Mouse (Mus musculus) midbrain, embryonic 15.5 days (tissue): Measurements from ENCODE around the gene Parp1. TPM values are rescaled to one million over a fixed set of nuclear protein-coding genes. Genes with fewer than 3 reads are reported as not detected.
"Not testable (repeated sequence)": the region's sequence is repeated elsewhere in the genome, so short reads cannot be mapped to it uniquely, and the experiment has no call there.

Source experiments
- ATAC-seq: fragments of 200-750 bp; cut with Nextera tagmentation; replicated peaks from 2 replicates; pipeline ENCODE4 v1.8.0; 2017; ENCODE audit warnings: moderate TSS enrichment
- H3K27ac ChIP-seq: fragments of 300-500 bp; sonication (generic); 2 replicates; pipeline ENCODE4 v1.5.1; 2015; ENCODE audit warnings: mild to moderate bottlenecking, inconsistent platforms
- H3K27me3 ChIP-seq: fragments of 300-500 bp; sonication (generic); replicated peaks from 2 replicates; pipeline ENCODE4 v1.6.1; 2015; ENCODE audit warnings: inconsistent platforms
- H3K36me3 ChIP-seq: fragments of 300-500 bp; sonication (generic); replicated peaks from 2 replicates; pipeline ENCODE4 v1.6.1; 2015; ENCODE audit warnings: inconsistent platforms
- H3K4me1 ChIP-seq: fragments of 300-500 bp; sonication (generic); 2 replicates; pipeline ENCODE4 v1.6.1; 2015; ENCODE audit warnings: inconsistent platforms
- H3K4me2 ChIP-seq: fragments of 300-500 bp; sonication (generic); 2 replicates; pipeline ENCODE4 v1.6.1; 2015; ENCODE audit warnings: inconsistent platforms, mild to moderate bottlenecking, moderate library complexity
- H3K4me3 ChIP-seq: fragments of 300-500 bp; sonication (generic); 2 replicates; pipeline ENCODE4 v1.5.1; 2015; ENCODE audit warnings: mild to moderate bottlenecking, inconsistent platforms
- H3K9ac ChIP-seq: fragments of 300-500 bp; sonication (generic); 2 replicates; pipeline ENCODE4 v1.6.1; 2015; ENCODE audit warnings: mild to moderate bottlenecking, inconsistent platforms
- H3K9me3 ChIP-seq: fragments of 300-500 bp; sonication (generic); 2 replicates; pipeline ENCODE4 v1.6.1; 2016; ENCODE audit warnings: inconsistent platforms
- WGBS: fragments of 180-500 bp; shearing (Covaris S2); methylation state at CpG from one replicate; pipeline ENCODE4 v1.1.7; 2015; ENCODE audit warnings: mixed read lengths; 5-methylcytosine and 5-hydroxymethylcytosine counted together
- polyA plus RNA-seq: library from polyadenylated mRNA; unstranded; fragments of >200 nt; fragmentation: Nextera tagmentation; extraction: Ambion mirVana; gene quantifications from 2 replicates; pipeline ENCODE4 v1.2.1, GENCODE M21; 2015

Gene Parp1
- polyA plus RNA-seq, 1 experiment from 2014 or later: 96.2 TPM

GRCm38 (mm10) chr1:180568248-180568647, 476 bp upstream of the Parp1 start:
- peak overlapping the region; percentile 91 for H3K27ac ChIP-seq
- H3K4me1 ChIP-seq: peaks cover 27% of the 10 kb centered on the region
- peak overlapping the region; percentile 80 for H3K4me3 ChIP-seq
- no peaks in the 10 kb centered on the region for H3K9me3 ChIP-seq
- no peaks in the 10 kb centered on the region for H3K27me3 ChIP-seq
- WGBS: 35% methylated on average over 7 of the region's 7 CpGs
- H3K4me2 ChIP-seq: peak overlapping the region; percentile 68
- no peaks in the 10 kb centered on the region for H3K36me3 ChIP-seq
- peak overlapping the region; percentile 80 for H3K9ac ChIP-seq
- ATAC-seq: peak; percentile 41

- no peaks in the 10 kb centered on the region for H3K27me3 ChIP-seq
- WGBS: under 1% methylated on average over 17 of the region's 17 CpGs
- H3K27ac ChIP-seq: peak overlapping the region; percentile 91
- peak overlapping the region; percentile 80 for H3K4me3 ChIP-seq
- no peak for ATAC-seq
- H3K9ac ChIP-seq: peak overlapping the region; percentile 80
- H3K4me2 ChIP-seq: peak overlapping the region; percentile 68
- H3K9me3 ChIP-seq: no peaks in the 10 kb centered on the region
- H3K4me1 ChIP-seq: peaks cover 27% of the 10 kb centered on the region
- 0 out of 2 replicates have a peak, but pooled peaks cover 6% of the 10 kb centered on the region for H3K36me3 ChIP-seq
Observed at GRCm38 (mm10) chr1:180569453-180569852, 729 bp downstream of the Parp1 start.

- H3K9me3 ChIP-seq: no peaks in the 10 kb centered on the region
- H3K4me1 ChIP-seq: peaks cover 27% of the 10 kb centered on the region
- peak overlapping the region; percentile 80 for H3K4me3 ChIP-seq
- 0 out of 2 replicates have a peak overlapping the region, but pooled peaks have one; percentile 91 for H3K27ac ChIP-seq
- WGBS: 3% methylated on average over 5 of the region's 5 CpGs
- peak overlapping the region; percentile 68 for H3K4me2 ChIP-seq
- H3K27me3 ChIP-seq: no peaks in the 10 kb centered on the region
- peak overlapping the region; percentile 80 for H3K9ac ChIP-seq
- no peak for ATAC-seq
- 0 out of 2 replicates have a peak, but pooled peaks cover 8% of the 10 kb centered on the region for H3K36me3 ChIP-seq
Observed at GRCm38 (mm10) chr1:180570181-180570580, 1.5 kb downstream of the Parp1 start.

DNA sequence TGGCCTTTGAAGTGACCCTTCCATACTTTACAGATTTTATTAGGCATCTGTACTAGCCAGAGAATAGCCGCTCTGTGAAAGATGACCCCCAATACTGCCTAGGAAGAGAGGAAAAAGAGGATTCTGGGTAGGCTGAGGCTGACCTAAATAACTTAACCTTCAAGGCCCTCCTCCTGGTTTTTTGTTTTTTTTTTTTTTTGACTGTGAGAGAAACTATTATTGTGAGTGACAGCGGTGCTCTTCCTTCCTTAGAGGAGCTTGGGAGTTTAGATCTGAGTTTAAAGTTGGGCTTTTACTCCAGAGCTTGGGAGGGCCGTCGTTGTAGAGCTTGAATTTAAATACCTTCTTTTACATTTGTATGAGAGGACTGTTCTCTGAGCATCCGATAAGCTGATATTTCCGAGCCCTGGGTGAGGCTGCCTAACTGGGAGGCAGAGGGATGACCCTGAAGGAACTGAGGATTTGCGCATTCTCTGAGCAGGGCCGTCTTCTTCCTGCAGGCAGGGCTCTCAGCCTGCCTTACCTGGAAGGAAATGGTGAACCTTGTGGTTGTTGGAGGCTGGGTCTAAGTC, 2.4 kb downstream of the Parp1 start:
- Histone ChIP-seq H3K4me3 (peak overlapping the region; percentile 80; the same call in 1 of the 2 replicates), H3K4me1 (peaks cover 27% of the 10 kb centered on the region), H3K9ac (no peak overlapping the region), H3K4me2 (peak overlapping the region; percentile 68), H3K36me3 (peaks cover 13% of the 10 kb centered on the region; the same call in 1 of the 2 replicates), H3K27me3 (no peaks in the 10 kb centered on the region), H3K27ac (no peak overlapping the region), H3K9me3 (no peaks in the 10 kb centered on the region)
- ATAC-seq: no peak
- WGBS: 67% methylated on average over 8 of the region's 8 CpGs

GRCm38 (mm10) chr1:180571721-180572120, 3.0 kb downstream of the Parp1 start:
- Histone ChIP-seq H3K4me1 (peaks cover 27% of the 10 kb centered on the region), H3K36me3 (peaks cover 13% of the 10 kb centered on the region; the same call in 1 of the 2 replicates)
- not testable (repeated sequence) for H3K4me2 ChIP-seq, ATAC-seq, H3K4me3 ChIP-seq, H3K27me3 ChIP-seq, H3K27ac ChIP-seq, H3K9me3 ChIP-seq, H3K9ac ChIP-seq
- WGBS: 87% methylated on average over 6 of the region's 6 CpGs

DNA sequence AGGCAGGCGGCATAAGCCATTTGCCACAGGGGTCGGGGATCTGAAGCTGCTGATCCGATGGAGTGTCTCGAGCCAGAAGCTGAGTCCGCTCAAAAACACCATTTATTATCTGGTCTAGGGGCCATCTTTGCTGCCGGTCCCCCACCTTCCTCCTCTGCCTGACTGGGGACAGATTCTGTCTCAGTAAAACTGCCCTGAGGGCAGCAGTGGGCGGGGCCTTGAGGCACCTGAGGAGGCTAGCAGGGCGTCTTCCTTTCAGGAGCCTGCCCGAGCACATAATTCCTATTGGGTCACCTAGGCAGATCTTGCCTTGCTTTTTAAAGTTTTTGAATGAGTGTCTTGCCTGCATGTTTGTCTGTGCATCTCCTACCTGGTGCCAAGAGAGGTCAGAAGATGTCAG, 3.4 kb downstream of the Parp1 start:
- Histone ChIP-seq H3K9me3 (no peaks in the 10 kb centered on the region), H3K4me3 (no peak overlapping the region), H3K27ac (no peak overlapping the region), H3K9ac (no peak overlapping the region), H3K4me1 (peaks cover 27% of the 10 kb centered on the region), H3K36me3 (peaks cover 14% of the 10 kb centered on the region; the same call in 1 of the 2 replicates), H3K27me3 (no peaks in the 10 kb centered on the region), H3K4me2 (no peak overlapping the region)
- no peak for ATAC-seq
- 90% methylated on average over 9 of the region's 9 CpGs for WGBS

GRCm38 (mm10) chr1:180576524-180576923, 7.8 kb downstream of the Parp1 start:
- Histone ChIP-seq H3K9ac (no peak overlapping the region), H3K27ac (no peak overlapping the region), H3K36me3 (peaks cover 44% of the 10 kb centered on the region), H3K27me3 (no peaks in the 10 kb centered on the region), H3K9me3 (no peaks in the 10 kb centered on the region), H3K4me1 (peaks cover 4% of the 10 kb centered on the region), H3K4me3 (no peak overlapping the region), H3K4me2 (no peak overlapping the region)
- WGBS: 92% methylated on average over 3 of the region's 3 CpGs
- no peak for ATAC-seq

DNA sequence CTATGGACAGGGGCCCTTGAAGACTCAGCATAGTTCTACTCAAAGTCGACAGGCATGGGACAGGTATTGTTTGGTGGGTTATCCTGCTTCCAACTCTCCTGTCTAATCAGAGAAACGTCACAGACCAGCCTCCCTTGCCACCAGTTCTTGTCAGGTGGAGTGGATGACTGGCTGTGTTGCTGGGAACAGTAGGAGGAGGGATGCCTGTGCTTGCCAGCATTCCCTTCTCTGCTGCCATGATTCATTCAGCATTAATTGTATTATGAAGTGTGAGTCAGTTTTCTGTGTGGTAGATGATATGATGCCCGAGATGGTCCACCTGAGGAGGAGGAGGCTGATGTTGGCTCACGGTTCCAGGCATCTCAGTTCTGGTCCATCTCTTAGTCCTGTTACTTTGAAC, 9.1 kb downstream of the Parp1 start:
- Histone ChIP-seq H3K27ac (no peak overlapping the region), H3K9me3 (no peaks in the 10 kb centered on the region), H3K4me2 (no peak overlapping the region), H3K27me3 (no peaks in the 10 kb centered on the region), H3K36me3 (peaks cover 53% of the 10 kb centered on the region), H3K4me3 (no peak overlapping the region), H3K4me1 (no peaks in the 10 kb centered on the region), H3K9ac (no peak overlapping the region)
- WGBS: 76% methylated on average over 4 of the region's 4 CpGs
- ATAC-seq: no peak

- no peak for ATAC-seq
- Histone ChIP-seq H3K4me3 (no peak overlapping the region), H3K27ac (no peak overlapping the region), H3K27me3 (no peaks in the 10 kb centered on the region), H3K9ac (no peak overlapping the region), H3K4me1 (no peaks in the 10 kb centered on the region), H3K4me2 (no peak overlapping the region), H3K9me3 (no peaks in the 10 kb centered on the region), H3K36me3 (peaks cover 79% of the 10 kb centered on the region)
- 93% methylated on average over 17 of the region's 17 CpGs for WGBS
Observed at GRCm38 (mm10) chr1:180587792-180588442, 19.2 kb downstream of the Parp1 start.

DNA sequence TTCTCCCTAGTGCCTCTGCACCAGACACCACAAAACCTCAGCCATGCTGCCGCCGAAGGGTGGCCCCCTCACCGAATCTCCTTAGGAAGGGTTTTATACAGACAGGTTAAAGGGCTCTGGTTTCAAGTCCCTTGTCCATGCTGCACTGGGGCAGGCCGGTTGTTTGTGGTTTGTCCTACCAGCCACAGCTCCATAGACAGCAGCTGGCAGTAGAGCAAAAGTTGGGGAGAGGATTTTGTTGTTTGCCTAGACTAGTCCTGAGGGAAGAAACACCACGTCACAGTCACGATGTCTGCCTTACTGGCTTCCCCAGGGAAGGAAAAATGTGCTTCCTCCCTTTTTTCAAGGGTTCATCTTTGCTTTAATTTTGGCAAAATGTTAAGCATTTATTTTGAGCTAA, 31.9 kb downstream of the Parp1 start:
- no peaks in the 10 kb centered on the region for H3K4me1 ChIP-seq
- H3K9me3 ChIP-seq: no peaks in the 10 kb centered on the region
- peaks cover 55% of the 10 kb centered on the region for H3K36me3 ChIP-seq
- ATAC-seq: no peak
- no peak overlapping the region for H3K27ac ChIP-seq
- no peak overlapping the region for H3K9ac ChIP-seq
- no peak overlapping the region for H3K4me3 ChIP-seq
- 93% methylated on average over 6 of the region's 6 CpGs for WGBS
- H3K27me3 ChIP-seq: no peaks in the 10 kb centered on the region
- H3K4me2 ChIP-seq: no peak overlapping the region

- Histone ChIP-seq H3K36me3 (peaks cover 44% of the 10 kb centered on the region), H3K9me3 (no peaks in the 10 kb centered on the region), H3K4me1 (no peaks in the 10 kb centered on the region), H3K4me2 (no peak overlapping the region), H3K27me3 (no peaks in the 10 kb centered on the region), H3K9ac (no peak overlapping the region), H3K27ac (no peak overlapping the region), H3K4me3 (no peak overlapping the region)
- WGBS: 92% methylated on average over 6 of the region's 6 CpGs
- no peak for ATAC-seq
Observed at GRCm38 (mm10) chr1:180601806-180602205, 33.1 kb downstream of the Parp1 start.

GRCm38 (mm10) chr1:180604579-180604978, 35.9 kb downstream of the Parp1 start:
- no peaks in the 10 kb centered on the region for H3K27me3 ChIP-seq
- no peaks in the 10 kb centered on the region for H3K9me3 ChIP-seq
- WGBS: 64% methylated on average over 4 of the region's 4 CpGs
- ATAC-seq: no peak
- H3K36me3 ChIP-seq: peaks cover 19% of the 10 kb centered on the region
- no peak overlapping the region for H3K4me2 ChIP-seq
- no peak overlapping the region for H3K4me3 ChIP-seq
- no peaks in the 10 kb centered on the region for H3K4me1 ChIP-seq
- H3K9ac ChIP-seq: no peak overlapping the region
- no peak overlapping the region for H3K27ac ChIP-seq

- Histone ChIP-seq H3K4me1 (no peaks in the 10 kb centered on the region), H3K9me3 (no peaks in the 10 kb centered on the region), H3K4me3 (no peak overlapping the region), H3K36me3 (peaks cover 8% of the 10 kb centered on the region; the same call in 1 of the 2 replicates), H3K27me3 (no peaks in the 10 kb centered on the region), H3K27ac (no peak overlapping the region), H3K9ac (no peak overlapping the region), H3K4me2 (no peak overlapping the region)
- 82% methylated on average over 3 of the region's 3 CpGs for WGBS
- no peak for ATAC-seq
Observed at GRCm38 (mm10) chr1:180606106-180606505, 37.4 kb downstream of the Parp1 start.
